Mouse (Mus musculus) gastrocnemius, adult 2 months (tissue): ENCODE data around the gene Rabgap1. TPM values are rescaled to one million over a fixed set of nuclear protein-coding genes. Genes with fewer than 3 reads are reported as not detected.

Source experiments
- DNase-seq: peaks from one replicate; pipeline ENCODE4 v3.0.0; 2022
- H3K27ac ChIP-seq: fragments of 200-600 bp; 2 replicates; pipeline ENCODE4 v1.8.1; 2022; ENCODE audit warnings: mild to moderate bottlenecking
- H3K4me3 ChIP-seq: fragments of 200-600 bp; 2 replicates; pipeline ENCODE4 v1.8.1; 2022; ENCODE audit warnings: mild to moderate bottlenecking, moderate library complexity
- CTCF ChIP-seq: fragments of 200-600 bp; IDR thresholded peaks from 2 replicates; pipeline ENCODE4 v1.8.1; 2022; ENCODE audit warnings: antibody characterized with exemption, mild to moderate bottlenecking, moderate library complexity
- intact Hi-C: fragments of 180-260 bp; cut with DNase I; formaldehyde crosslinking; loops from one replicate; pipeline ENCODE4 v1.15.1; 2025
- total RNA-seq, 2 experiments: library from RNA; stranded (reverse); gene quantifications; 2 replicates each; pipeline ENCODE4 v1.2.3; 2021

Rabgap1 gene
- total RNA-seq, 2 experiments from 2014 or later, result 33.9 to 34.5 TPM

DNA sequence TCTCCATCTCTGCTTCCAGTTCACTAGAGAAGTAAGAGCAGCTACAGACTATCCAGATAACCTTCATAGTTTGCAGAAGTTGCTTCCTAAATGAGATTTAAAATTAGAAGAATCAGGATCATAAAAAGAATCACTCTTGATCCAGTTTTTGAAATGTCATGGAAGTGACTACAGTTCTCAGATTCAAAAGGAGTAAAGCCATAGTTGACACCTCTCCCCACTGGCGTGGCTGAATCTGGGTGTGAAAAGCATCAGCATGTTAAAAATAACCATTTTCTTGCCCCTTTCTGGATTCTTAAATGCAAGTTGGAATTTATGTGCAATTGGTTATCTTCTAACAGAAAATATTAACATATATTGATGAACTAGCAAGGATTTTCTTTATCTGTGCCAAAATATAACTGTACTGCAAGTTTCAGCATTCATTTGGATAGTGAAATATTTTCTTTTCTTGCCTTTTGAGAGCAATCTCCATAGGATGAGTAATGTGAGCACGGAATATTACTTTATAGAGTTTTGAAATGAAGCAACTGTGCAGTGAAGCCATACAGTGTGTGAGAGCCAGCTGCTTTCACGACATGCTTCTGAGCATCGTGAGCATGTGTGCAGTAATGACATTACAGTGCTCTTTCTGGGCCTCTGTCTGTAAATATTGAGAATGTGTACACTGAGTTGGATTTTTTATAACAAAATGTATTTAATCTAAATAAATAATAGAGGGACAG is 75.6 kb downstream of the Rabgap1 start:
- H3K27ac ChIP-seq, result peak overlapping the region; percentile 12; the same call in 1 of the 2 replicates
- intact Hi-C loops, result no loop called here
- no peak for DNase-seq
- no peak for TF ChIP-seq CTCF
- no peak overlapping the region for H3K4me3 ChIP-seq

DNA sequence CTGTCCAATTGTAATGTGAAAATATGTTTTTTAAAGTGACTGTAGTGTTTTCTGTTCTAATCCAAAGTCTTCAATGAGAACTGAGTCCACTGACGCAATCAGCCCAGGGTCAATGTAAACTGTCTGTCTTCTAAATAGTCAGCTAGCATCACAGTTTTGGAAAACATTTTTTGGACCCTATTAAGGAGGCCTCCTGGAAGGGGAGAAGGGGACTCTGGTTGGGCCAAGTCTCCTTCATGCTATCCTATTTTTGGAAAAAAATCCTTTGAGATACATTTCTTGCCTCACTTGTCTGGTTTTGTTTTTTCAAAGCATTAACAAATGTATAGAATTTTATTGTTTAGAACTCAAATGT is 76.2 kb downstream of the Rabgap1 start:
- no peak for TF ChIP-seq CTCF
- DNase-seq, result no peak
- intact Hi-C loops, result no loop called here
- no peak overlapping the region for H3K4me3 ChIP-seq
- no peak overlapping the region for H3K27ac ChIP-seq

DNA sequence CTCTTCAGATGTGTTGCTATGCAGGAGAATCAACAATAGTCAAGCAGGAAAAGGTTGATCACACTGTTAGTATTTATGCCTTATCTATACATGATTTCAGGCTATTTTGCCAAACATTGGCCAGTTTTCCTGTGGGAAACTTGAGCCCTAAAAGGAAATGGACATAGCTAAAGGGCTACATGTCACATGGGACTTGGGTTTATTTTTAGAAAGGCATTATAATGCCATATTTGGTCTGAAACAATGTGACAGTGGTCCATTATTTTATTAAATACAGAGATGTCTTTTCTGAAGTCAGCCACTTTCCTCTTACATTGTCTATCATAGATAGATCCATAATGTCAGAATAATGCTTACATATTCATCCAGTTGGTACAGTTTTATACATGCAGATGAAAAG is 84.5 kb downstream of the Rabgap1 start:
- DNase-seq, result no peak
- no peak for TF ChIP-seq CTCF
- peak overlapping the region; percentile 63 for H3K27ac ChIP-seq

DNA sequence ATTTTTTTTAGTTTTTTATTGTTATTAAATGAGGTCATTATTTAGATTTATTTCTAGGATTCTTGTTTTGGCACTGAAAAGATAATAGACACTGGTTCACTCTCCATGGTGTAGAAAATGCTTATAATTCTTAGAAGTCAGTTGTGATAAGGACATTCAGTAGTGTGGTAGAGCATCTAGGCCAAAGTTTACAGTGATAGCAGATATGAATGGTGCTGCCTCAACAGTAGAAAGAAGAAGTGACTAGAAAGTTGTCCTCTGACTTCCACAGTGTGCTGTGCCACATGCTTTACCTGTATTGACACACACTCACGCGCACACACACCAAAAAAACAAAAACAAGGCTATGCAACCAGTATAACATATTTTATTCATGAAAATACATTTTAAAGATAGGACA is 86.3 kb downstream of the Rabgap1 start:
- DNase-seq, result no peak
- Histone ChIP-seq H3K4me3 (no peak overlapping the region), H3K27ac (peak overlapping the region; percentile 13; the same call in 1 of the 2 replicates)
- intact Hi-C loops, result no loop called here
- no peak for TF ChIP-seq CTCF

More for the DNA sequence above, 84.5 kb downstream of the Rabgap1 start:
- no peak overlapping the region for H3K4me3 ChIP-seq
- intact Hi-C loops, result no loop called here

DNA sequence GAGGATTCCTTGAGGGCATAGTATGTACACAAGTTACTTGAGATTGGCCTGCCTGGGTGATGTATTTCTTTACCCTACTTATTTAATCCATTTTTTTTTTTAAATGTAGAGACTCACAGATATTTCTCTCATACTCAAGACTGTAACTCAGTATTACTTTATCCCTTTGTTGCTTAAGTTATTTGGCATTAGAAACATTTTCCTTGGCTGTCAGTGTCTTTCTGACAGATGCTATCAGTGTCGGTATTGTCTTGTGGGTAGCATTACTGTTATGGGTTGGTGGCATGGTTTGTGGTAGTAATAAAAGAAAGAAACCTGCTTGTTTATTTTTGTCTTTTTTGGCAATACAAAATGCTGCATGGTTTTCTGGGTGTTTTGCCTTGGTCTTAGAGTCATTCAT is 87.7 kb downstream of the Rabgap1 start:
- intact Hi-C loops, result no loop called here
- no peak for TF ChIP-seq CTCF
- H3K27ac ChIP-seq, result no peak overlapping the region
- DNase-seq, result no peak
- no peak overlapping the region for H3K4me3 ChIP-seq

DNA sequence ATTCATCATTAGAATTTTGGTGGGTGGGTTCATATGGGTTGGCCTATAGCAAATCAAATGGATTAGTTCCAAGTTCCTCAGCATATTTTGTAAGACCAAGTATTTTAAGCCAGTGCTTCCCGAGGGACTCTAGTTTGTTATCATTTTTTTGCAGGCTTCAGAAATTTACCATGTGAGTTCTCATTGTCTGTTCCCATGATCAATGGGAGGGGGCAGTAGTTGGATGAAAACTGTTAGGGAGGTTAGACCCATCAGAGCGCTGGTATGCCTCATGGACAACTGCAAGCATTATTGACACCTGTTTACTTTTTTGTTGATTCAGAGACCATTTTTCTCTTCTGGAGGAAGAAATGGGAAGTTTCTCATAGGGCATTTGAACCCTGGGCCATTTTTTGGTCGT is 88.6 kb downstream of the Rabgap1 start:
- Histone ChIP-seq H3K4me3 (no peak overlapping the region), H3K27ac (no peak overlapping the region; the same call in 1 of the 2 replicates)
- no peak for DNase-seq
- TF ChIP-seq CTCF, result no peak
- intact Hi-C loops, result no loop called here

DNA sequence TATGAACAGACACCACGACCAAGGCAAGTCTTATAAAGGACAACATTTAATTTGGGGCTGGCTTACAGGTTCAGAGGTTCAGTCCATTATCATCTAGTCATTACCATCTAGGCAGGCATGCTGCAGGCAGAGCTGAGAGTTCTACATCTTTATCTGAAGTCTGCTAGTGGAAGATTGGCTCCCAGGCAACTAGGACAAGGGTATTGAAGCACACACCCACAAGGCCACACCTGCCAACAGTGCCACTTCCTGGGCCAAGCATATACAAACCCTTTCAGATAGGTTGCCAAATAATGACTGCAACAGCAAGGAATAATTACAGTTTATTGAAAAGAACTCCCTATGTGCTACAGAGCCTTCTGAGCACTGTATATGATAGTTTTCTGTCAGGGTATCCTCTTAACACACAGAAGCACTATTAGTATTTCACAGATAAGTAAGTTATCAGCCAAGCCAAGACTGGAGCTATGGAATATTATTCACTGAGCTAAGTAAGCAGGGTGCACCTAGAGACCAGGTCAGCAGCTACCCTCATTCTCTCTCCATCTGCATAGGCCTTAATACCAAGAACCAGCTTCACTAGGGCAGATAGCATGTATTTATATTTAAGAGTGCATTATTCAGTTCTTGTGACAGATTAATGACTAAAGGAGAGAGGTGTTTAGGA is 106.4 kb downstream of the Rabgap1 start:
- DNase-seq, result peak; percentile 25
- H3K4me3 ChIP-seq, result no peak overlapping the region
- TF ChIP-seq CTCF, result no peak
- intact Hi-C loops, result no loop called here
- H3K27ac ChIP-seq, result no peak overlapping the region

DNA sequence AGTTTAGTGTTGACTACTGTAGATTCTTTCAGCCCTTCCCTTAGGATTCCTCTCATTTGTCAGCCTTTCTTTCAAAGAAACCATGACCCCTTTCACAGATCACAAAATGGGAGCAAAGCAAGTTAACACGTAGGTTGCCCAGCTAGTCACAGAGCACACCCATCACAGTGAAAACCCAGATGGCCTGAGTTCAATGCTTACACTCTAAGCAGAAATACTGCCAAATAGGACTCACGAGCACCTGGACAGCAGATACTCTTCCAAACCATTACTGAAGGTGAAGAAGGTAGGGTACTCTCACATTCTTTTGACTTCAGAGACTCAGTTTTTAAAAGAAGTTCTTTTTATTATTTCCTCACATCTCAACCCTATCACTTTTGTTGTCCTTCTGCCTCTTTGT is 113.3 kb downstream of the Rabgap1 start:
- no peak overlapping the region for H3K4me3 ChIP-seq
- no peak overlapping the region for H3K27ac ChIP-seq
- TF ChIP-seq CTCF, result no peak
- intact Hi-C loops, result loop anchor here (5.0 kb wide), 1 partner anchor 216 kb away; no protein-coding TSS in a partner anchor
- no peak for DNase-seq

DNA sequence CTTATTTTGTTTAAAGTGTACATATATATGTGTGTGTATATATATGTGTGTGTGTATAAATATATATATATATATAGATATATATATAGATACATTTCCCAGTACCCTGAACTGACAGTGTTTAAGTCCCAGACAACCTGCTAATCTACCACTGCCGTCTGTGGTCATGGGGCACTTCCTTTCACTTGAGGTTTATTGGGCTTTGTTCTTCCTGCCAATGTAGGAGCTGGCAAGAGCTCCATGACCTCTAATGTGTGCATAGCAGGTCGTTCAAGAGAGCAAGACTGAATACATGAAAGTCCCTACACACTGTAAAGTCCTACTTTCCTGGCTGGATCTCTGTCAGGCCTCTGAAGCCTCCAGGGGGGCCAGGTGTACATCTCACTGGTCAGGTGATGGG is 122.5 kb downstream of the Rabgap1 start:
- Histone ChIP-seq H3K27ac (no peak overlapping the region), H3K4me3 (no peak overlapping the region)
- intact Hi-C loops, result no loop called here
- TF ChIP-seq CTCF, result no peak
- no peak for DNase-seq

DNA sequence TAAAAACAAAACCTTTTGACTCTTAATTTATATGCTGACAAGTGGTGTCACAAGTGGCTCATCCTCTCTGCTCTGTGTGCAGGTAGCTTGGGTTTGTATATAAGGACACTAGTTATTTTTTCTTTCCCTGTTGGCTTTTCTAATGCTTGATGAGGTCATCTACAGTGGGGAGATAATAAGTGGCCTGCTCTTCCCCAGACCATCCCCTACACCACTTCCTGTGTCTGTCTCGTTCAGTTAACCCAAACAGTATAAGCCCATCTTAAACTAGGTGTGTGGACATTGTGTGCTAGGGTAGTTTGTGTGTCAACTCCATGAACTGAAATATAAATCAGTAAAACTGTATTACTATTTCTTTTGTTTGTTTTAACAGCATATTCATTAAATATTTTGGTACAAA is 123.0 kb downstream of the Rabgap1 start:
- TF ChIP-seq CTCF, result no peak
- intact Hi-C loops, result no loop called here
- no peak for DNase-seq
- H3K27ac ChIP-seq, result no peak overlapping the region
- no peak overlapping the region for H3K4me3 ChIP-seq

DNA sequence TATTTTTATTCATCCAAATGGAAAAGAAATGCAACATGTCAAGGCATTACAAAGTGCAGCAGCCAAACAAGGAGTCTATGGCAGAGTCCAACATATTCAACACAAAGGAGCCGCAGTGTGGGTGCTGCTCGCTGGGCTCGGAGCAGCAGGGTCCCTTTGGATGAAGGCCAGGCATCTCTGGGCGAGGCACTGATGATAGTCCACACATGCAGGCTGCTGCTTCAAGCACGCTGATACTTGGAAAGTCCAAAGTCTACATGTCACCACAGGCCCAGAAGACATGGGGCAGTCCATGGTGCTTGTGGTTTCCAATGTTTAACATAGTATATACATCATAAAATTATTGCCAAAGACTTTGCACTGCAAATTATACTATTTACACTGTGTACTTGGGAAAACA is 126.8 kb downstream of the Rabgap1 start:
- H3K4me3 ChIP-seq, result no peak overlapping the region
- H3K27ac ChIP-seq, result no peak overlapping the region
- intact Hi-C loops, result no loop called here
- TF ChIP-seq CTCF, result no peak
- no peak for DNase-seq

DNA sequence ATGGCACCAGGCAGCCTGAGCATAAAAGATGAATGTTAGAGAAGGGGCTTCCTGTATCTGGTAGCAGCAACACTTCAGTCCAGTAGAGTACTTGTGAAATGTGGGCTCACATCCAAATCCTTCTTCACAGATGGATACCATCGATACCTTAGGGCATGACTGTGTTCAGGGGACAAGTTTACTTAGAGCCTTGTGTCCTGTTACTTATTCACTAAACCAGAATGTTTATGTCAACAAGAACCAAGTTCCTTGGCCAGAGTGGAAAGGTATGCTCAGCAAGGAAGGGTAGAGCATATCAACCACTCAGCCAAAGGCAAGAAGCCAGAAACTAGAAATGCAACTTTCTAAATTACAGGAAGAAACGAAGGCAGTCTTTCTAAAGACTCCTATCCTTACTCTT is 127.6 kb downstream of the Rabgap1 start:
- Histone ChIP-seq H3K4me3 (no peak overlapping the region), H3K27ac (no peak overlapping the region)
- intact Hi-C loops, result no loop called here
- TF ChIP-seq CTCF, result no peak
- DNase-seq, result no peak

DNA sequence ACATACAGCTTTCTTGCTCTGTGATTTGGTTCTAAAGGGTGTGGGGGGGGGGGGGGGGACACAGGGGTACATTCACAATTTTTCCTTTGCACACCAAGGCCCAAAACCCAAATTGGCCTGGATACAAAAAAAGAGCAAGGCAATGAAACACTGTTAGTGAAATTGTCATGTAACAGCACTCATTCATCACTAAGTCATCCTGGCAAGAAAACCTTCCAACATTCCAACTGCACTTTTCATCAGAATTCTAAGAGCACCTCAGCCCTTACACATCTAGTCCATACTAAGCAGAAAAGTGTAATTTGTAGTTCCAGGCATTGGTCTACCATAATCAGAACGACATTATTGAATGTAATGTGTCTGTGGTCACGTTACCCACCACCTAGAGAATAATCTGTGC is 129.1 kb downstream of the Rabgap1 start:
- no peak for DNase-seq
- no peak overlapping the region for H3K27ac ChIP-seq
- no peak for TF ChIP-seq CTCF
- intact Hi-C loops, result no loop called here
- H3K4me3 ChIP-seq, result no peak overlapping the region

DNA sequence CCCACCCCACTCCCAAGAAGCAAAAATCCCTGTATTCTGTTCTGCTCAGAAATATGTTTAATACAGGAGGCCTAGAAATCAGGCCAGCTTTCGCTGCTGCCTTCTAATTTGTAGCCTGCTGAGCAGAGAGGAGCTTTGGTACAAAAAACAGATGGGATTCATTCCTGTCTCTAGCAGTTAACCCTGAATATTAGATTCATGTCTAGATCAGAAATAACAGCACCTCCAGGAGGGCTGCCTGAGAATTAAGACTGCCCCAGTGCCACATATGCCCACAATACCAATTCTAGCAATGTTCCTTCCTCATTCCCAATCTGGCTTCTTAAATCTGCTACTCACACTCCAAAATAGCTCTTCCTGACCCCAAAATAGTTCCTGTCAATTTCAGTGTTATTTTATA is 133.6 kb downstream of the Rabgap1 start:
- intact Hi-C loops, result no loop called here
- no peak for TF ChIP-seq CTCF
- no peak overlapping the region for H3K4me3 ChIP-seq
- H3K27ac ChIP-seq, result no peak overlapping the region
- DNase-seq, result no peak
